Mouse (Mus musculus): ENCODE measurements around the gene Gm37240. TPM values are rescaled to one million over a fixed set of nuclear protein-coding genes. Genes with fewer than 3 reads are reported as not detected.
A peak's percentile ranks its signal among the peaks of the same experiment; 100 is the strongest.

Gene Gm37240
- total RNA-seq, 4 experiments from 2014 or later: 1.8 to 2.0 TPM; not detected in 2

- DNase-seq (ENCODE audit: low spot score in 2 of 2): peak in 1 of 2 experiments; percentile 50
These were observed 587.4 kb downstream of the Gm37240 start for GRCm38 (mm10) chr3:85299649-85300550.

- DNase-seq (ENCODE audit: low spot score in 2 of 2): peak; percentile 40 to 41
These were observed 592.1 kb downstream of the Gm37240 start for GRCm38 (mm10) chr3:85295229-85295628.

- no peak for DNase-seq (ENCODE audit: low spot score in 2 of 2)
These were observed 599.7 kb downstream of the Gm37240 start for GRCm38 (mm10) chr3:85287627-85288026.

GRCm38 (mm10) chr3:85284483-85284882 lies 602.8 kb downstream of the Gm37240 start:
- DNase-seq (ENCODE audit: low spot score in 2 of 2): no peak

GRCm38 (mm10) chr3:85282816-85283215 lies 604.5 kb downstream of the Gm37240 start:
- DNase-seq (ENCODE audit: low spot score in 2 of 2): no peak

GRCm38 (mm10) chr3:85275075-85275474 lies 612.2 kb downstream of the Gm37240 start:
- DNase-seq (ENCODE audit: low spot score in 2 of 2): peak in 1 of 2 experiments; percentile 32

GRCm38 (mm10) chr3:85271491-85271890 lies 615.8 kb downstream of the Gm37240 start:
- DNase-seq (ENCODE audit: low spot score in 2 of 2): no peak

- no peak for DNase-seq (ENCODE audit: low spot score in 2 of 2)
These were observed 622.4 kb downstream of the Gm37240 start for GRCm38 (mm10) chr3:85264963-85265362.

GRCm38 (mm10) chr3:85264546-85264945 lies 622.8 kb downstream of the Gm37240 start:
- DNase-seq (ENCODE audit: low spot score in 2 of 2): no peak

GRCm38 (mm10) chr3:85254526-85254925 lies 632.8 kb downstream of the Gm37240 start:
- no peak for DNase-seq (ENCODE audit: low spot score in 2 of 2)

GRCm38 (mm10) chr3:85251631-85252030 lies 635.7 kb downstream of the Gm37240 start:
- DNase-seq (ENCODE audit: low spot score in 2 of 2): no peak

- no peak for DNase-seq (ENCODE audit: low spot score in 2 of 2)
These were observed 641.2 kb downstream of the Gm37240 start for GRCm38 (mm10) chr3:85246131-85246530.

GRCm38 (mm10) chr3:85236546-85236945 lies 650.8 kb downstream of the Gm37240 start:
- no peak for DNase-seq (ENCODE audit: low spot score in 2 of 2)

- no peak for DNase-seq (ENCODE audit: low spot score in 2 of 2)
These were observed 654.5 kb downstream of the Gm37240 start for GRCm38 (mm10) chr3:85232846-85233245.

GRCm38 (mm10) chr3:85222046-85222445 lies 665.3 kb downstream of the Gm37240 start:
- no peak for DNase-seq (ENCODE audit: low spot score in 2 of 2)

GRCm38 (mm10) chr3:85214926-85215325 lies 672.4 kb downstream of the Gm37240 start:
- DNase-seq (ENCODE audit: low spot score in 2 of 2): no peak

GRCm38 (mm10) chr3:85212751-85213350 lies 674.5 kb downstream of the Gm37240 start:
- no peak for DNase-seq (ENCODE audit: low spot score in 2 of 2)

GRCm38 (mm10) chr3:85209887-85210844 lies 677.2 kb downstream of the Gm37240 start:
- no peak for DNase-seq (ENCODE audit: low spot score in 2 of 2)

GRCm38 (mm10) chr3:85206475-85206874 lies 680.8 kb downstream of the Gm37240 start:
- no peak for DNase-seq (ENCODE audit: low spot score in 2 of 2)

- no peak for DNase-seq (ENCODE audit: low spot score in 2 of 2)
These were observed 681.4 kb downstream of the Gm37240 start for GRCm38 (mm10) chr3:85205911-85206310.

- DNase-seq (ENCODE audit: low spot score in 2 of 2): no peak
These were observed 683.7 kb downstream of the Gm37240 start for GRCm38 (mm10) chr3:85203659-85204058.
